Mouse (Mus musculus): ENCODE results near the gene Rabl3.

Gene Rabl3

DNA sequence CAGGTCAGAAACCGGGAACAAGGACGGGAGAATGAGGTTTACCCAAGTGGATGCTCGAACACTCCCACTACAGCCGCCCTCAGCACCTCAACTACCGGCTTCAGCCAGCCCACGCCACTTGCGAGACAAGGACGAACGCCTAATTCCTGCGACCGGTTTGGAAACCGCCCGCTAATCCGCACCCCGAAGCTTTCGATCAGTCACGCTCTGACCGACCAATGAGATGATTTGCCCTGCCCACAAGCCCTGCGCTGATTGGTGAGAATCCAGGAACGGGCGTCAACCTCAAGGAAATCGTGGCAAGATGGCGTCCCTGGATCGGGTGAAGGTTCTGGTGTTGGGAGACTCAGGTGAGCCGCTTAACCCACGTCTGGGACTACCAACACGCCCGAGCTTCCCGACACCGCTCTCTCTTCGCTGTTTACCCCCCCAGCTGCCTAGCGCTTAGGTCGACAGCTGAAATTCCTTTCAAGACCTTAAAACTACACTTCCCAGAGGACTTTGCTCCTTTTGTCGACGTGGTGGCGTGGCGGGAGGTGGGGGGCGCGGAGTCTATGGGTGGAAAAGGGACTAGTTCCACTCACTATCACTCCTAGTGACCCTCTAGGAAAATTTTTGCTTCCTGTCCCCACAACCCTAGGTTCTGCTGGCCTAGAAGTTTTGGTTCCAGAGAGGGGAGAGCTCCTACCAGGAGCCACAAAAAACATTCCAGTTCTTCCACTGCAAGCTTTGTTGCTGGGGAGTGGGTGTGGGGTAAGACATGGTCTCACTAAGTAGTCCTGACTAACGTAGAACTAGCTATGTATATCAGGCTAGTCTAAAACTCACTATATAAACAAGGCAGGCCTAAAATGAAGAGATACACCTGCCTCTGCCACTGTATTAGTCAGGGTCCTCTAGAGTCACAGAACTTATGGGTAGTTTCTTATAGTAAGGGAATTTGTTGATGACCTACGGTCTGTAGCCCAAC, at the start of gene Rabl3, which contains the start of gene Gtf2e1:
Rabl3 (plus strand) TSS at position 275 of the 970 bp plus-strand sequence.
Gtf2e1 (minus strand) TSS at position 179 of the 970 bp plus-strand sequence.
- DNase-seq, result peak; percentile 99

DNA sequence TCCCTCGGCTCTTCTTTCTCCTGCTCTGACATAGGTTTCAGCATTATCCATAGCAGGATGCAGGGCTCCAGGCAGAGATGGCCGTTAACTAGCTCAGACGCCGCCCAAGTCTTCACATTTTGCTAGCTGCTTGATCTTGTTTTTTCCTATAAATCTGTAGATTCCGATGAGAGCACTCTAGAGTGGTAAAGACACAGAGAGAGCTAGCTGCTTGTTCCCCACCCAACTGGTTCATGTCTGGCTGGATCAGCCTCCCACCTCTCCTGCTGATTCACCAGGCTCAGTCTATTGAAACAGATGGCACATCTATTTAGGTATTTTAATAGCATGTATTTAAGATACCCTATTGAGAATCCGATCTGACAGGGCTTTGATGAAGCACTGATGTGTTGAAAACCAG, 44.7 kb upstream of the Rabl3 start:
- no peak for DNase-seq

DNA sequence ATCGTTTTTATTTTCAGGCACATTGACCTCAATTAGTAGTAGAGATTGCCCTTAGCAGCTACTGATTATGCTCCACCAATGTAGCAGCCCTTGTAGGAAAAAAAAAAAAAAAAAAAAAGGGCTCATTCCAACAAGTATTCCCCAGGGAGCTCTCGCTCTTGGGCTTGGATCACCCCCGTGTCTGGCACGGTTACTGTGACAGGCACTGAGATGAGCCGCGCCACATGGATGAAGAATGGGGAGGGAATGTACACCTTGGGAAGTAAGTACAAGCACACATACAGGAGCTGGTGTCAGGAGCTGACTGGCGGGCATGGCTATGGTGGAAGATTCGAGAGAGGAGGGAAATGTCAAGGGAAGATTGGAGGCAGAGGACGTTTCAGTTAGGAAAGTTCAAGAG, 41.1 kb upstream of the Rabl3 start:
- no peak for DNase-seq

DNA sequence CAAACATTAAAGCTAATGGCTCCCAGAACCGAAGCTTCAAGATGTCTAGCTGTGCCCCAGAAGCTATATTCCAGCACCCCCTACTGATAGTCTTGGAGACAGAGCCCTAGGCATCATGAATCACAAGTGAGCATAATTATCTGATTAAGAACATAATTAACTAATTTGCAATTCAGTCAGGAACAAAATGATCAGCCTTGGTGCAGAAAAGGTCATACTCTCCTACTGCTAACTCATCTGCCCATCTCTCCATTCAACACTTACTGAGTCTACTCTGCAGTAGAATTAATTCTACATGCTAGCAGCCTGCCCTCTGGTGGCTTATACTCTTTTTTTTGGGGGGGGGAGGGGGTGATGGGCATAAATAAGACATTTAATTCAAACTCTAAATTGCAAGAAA, 35.2 kb upstream of the Rabl3 start:
- no peak for DNase-seq

DNA sequence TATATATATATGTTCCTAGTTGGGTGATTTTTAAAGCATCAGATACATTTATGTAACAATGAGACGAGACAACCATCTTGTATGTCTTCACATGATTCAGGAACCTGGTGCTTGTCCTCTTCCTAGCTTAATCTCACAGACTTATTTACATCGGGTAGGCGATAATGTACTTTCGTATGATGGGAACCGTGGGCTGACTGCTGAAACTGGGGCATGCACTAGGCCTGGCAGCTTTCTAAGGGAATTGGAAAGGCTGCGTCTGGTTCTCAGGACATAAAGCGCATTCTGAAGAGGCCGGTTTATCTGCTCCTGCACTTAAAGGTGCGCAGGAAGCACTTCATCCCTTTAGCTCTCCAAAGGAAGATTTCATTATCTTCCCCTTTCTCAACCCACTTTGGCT, 32.9 kb upstream of the Rabl3 start:
- no peak for DNase-seq

DNA sequence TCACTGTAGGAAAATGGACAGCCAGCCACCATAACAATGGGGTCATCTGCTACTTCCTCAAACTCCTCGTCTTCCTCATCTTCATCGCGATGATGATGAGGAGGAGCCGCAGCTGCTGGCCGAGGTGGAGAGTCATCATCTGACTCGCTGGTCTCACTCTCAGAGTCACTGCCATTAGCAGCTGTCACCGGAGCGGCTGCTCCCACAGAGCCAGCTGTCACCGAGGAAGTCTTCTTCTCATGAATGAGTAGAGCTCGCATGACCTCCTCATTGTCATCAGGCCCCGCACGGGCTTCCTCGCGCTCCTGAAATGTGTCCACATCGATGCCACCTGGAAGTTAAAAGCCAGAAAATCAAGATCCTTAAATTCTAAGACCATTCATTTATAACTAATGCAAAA, 28.2 kb upstream of the Rabl3 start:
- DNase-seq, result no peak

DNA sequence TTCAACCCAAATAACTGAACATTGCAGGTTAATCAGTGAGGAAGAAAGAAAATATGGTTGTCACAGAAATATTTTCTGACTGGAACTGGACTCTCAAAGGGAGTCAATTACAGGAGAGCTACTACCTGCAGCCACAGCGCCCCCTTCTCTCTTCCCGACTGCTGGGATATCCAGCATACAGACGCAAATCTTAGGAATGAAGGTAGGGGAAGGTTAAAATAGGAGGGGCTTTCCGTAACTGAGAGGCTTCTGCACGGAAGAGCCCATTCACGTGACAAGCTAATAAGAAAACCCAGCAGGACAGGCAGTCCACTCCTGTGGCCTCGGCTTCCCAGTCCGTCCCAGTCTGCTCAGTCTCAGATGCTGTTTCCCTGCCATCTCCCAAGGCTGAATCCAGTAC, 25.0 kb upstream of the Rabl3 start:
- DNase-seq, result no peak

DNA sequence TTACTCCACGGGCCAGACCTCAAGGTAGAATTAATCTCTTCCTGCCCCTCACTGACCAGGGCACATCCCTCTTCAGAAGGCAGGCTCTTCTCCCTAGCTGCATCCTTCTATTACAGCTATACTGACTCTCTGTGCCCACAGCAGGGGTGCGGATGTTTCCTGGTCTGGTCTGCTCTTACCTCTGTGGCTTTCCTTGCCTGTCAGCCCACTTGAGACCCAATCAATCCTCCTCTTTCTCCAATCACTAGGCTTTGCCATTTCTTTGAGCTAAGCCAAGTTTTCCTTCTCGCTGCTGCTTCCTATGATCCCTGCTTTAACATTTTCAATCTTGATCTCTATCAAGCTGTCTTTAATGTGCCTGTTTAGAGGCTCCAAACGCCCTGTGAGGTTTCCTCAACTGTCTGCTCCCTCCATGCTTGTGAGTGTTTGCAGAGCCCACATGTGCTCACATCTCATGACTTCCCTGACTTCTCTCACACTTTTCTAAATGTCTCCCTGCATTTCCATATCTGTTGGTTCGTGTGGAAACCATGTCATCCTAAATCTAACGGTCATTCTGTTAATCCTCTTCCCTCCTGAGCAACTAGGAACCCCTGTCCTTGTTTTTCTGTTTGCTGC, 23.2 kb upstream of the Rabl3 start:
- DNase-seq, result no peak

DNA sequence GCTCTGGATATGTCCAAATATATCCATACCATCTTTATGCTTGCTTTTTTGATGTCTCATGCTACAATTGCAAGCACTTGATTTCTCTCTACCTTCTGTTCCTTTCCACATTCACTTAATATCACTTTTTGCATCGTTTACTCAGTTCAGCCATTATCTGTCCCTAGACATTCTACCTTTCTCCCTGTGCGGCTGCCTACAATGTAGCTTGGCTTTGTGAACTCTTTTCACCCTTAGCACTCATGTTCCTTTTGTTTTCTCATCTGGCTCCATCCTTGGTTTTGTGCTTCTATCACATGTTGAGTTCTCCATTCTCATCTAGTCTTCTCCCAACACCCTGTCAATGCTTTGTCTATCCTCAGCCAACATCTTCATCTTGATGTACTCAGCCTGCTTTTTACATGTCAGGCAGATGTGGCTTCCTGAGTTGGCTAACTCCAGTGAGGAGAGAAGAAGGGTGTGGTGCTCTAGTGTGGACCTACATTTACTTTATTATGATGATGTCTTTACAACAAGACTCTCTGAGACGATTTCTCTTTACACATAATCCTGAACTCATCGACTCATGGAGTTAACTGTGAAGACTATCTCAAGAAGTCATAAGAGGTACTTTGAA, 22.0 kb upstream of the Rabl3 start:
- no peak for DNase-seq

DNA sequence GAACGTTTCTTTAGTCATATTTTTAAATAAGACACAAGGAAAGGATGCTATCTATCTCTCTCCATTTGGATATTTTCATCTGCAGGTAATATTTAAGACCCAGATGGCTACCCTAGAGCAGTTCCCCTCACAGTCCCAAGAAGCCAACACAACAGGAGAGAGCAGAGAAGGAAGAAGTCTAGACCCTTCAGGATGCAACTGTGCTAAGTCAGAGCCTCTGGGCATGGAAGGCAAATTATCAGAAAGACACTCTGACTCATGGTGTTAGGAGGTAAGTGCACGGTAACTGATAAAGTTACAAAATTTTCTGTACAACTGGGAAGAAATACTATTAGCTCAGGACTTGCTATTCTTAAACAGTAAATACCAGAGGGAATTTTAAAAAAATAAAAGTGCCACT, 21.0 kb upstream of the Rabl3 start:
- DNase-seq, result no peak

DNA sequence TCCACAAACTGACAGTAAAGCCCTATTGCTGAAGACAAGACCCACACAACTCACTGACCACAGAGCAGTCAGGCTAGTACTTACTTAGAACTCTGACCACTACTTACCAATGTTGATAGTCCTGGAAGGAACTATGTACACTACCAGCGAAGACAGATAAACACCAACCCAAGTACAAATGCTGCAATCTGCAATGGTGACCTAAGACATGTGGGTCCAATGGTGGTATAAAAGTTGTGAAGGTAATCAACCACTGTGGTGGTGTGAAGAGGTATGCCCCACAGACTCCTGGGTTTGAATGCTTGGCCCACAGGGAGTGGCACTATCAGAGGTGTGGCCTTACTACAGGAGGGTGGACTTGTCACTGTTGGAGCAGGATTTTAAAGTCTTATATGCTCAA, 20.0 kb upstream of the Rabl3 start:
- no peak for DNase-seq

DNA sequence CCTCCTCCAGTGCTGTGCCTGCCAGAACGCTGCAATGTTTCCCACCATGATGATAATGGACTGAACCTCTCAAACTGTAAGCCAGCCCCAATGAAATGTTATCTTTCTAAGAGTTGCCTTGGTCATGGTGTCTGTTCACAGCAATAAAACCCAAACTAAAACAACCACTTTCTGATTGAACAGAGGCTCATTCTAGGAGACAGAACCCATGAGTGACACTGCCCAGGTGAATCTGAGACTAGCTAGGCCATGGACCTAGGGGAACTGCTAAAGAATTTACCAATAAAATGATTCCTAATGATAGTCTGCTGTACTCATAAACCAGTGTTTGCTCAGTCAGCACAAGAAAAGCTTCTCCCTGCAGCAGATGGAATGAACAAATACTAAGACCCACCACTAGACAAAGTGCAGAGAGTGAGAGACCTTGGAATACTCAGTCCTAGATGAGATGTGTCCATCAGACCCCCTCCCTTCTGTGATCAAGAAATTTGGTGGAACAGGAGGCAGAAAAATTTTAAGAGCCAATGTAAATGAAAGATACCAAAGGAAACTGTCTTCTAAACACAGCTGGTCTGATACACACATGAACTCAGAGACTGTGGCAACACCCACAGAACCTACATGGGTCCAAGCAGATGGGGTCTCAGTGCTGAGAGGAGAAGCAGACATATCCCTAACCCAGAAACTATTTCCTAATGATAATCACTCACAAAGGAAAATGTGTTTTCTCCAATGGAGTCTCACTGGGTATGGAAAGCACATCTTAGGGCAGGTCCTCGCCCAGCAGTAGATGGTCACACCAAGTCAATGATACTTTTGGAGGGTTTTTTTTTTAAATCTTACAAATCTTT, 19.3 kb upstream of the Rabl3 start:
- no peak for DNase-seq

DNA sequence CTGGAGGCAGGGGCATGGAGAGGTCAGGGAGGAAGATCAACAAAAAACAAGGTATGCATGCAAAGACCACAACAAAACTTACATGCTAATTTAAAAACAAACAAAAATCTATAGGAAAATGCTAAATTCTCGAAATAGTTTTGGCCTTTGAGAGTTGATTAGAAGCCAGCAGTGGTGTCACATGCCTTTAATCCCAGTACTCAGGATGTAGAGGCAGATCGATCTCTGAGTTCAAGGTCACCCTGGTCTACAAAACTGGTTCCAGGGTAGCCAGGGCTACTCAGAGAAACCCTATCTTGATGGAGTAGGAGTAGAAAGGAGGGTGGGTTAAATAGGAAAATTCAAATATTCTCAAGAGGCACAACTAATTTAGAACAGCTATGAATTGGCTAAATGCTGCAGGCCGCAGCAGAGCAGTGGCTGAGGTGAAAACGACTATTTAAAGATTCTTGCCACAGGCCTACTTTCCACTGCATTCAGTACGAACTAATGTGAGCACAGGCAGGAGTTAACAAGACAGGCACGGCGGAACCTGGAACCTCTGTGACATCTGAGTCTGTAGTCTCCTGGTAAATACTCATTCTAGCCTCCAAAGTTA, 17.5 kb upstream of the Rabl3 start:
- DNase-seq, result no peak

DNA sequence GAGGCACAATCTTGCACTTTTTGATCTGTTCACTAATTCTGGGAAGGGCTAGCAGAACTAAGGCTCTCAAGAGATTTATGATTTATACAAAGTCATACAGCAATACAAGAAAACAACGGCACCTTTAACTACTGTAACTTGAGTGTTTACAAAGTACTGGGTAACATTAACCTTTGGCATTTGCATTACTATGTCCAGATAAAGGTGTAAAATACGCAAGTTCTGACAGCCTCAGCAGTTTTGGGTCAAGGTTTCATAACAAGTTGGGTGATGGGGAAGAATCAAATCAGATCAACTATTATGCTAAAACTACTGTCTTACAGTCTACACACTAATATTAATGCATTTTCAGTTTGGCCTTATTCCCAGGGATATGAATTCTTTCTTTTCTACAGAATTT, 14.6 kb upstream of the Rabl3 start:
- DNase-seq, result no peak

DNA sequence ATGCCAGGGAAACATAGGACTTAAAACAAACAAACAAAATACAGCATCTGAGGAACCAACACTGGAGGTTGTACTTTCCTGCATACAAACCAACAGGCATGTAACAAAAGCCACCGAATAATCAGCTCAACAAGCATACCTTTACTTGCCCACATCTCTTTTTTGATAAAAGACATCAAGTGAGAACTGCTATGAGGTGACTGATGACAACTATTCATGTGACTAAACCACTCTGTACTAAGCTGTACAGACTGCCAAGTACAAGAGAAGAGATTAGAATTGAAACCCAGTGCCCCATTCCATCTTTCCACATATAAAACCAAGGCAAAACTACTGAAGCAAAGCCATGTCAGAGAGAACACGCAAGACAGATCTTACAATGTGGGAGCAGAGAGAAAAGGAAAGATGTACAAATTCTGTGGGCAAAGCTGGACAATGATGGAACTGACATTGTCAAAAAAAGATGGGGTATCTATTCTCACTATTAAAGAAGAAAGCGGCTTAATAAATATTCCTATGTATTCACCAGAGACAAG, 12.9 kb upstream of the Rabl3 start:
- DNase-seq, result no peak

DNA sequence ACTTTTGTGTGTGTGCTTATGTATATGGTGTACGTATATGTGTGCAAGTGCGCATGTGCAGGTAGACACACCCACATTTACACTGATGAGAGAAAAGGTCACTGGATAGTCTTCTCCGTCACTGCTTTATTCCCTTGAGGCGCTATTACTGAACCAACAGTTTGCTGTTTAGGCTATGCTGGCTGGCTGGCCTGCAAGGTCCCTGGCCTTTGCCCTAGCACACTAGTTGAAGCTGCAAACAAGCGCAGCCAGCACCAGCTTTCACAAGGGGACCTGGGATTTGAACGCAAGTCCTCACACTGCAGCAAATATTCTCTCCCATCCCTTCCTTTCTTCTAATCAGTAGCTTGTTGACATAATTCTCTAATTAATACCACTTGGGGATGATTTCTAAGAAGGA, 9.5 kb upstream of the Rabl3 start:
- DNase-seq, result no peak

DNA sequence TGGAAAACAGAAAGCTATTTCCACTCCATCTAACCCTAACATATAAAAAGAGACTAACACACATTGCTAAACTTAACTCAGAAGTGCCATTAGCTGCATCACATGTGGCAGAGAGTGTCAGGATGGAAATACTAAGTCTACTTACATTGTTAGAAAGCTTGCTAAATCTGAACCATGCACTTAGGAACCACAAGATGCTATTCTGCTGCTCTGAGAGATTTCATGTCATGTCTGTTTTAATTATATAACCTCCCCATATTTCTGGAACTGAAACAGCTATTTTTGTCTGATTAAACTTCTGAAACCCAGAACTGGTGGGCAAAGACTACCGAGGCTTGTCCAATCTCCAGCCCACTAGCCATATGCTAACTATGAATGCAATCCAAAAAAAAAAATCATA, 7.6 kb upstream of the Rabl3 start:
- no peak for DNase-seq

DNA sequence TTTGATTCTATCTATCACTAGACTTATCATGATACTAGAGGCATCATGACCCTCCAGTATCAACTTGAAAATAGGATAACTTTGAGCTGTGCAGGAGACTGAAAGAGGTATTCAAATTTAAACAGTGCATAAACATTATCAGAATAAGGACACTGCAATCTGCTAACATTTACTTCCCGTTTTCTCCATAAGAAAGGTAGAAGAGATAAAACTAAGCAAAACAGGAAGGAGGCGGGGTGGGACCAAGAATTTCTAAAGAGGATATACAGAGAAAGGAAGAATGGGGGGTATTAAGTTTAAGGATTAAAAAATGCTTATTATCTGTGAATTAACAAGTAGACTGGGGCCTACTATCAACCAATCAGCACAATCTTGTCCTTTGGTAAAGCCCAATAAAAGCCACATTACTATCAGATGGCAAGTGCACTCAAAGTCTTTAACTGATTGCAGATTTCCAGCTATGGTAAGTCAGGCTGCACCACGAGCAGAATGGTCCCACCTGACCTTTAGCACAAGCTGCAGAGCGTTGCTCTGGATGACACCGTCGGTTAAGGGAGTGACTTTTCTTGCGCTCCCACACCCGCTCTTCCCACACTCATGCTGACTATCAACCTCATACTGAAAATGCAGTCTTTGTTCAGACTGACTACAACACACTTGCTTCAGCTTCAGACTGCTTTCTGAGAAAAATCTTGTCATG, 6.2 kb upstream of the Rabl3 start:
- DNase-seq, result no peak

DNA sequence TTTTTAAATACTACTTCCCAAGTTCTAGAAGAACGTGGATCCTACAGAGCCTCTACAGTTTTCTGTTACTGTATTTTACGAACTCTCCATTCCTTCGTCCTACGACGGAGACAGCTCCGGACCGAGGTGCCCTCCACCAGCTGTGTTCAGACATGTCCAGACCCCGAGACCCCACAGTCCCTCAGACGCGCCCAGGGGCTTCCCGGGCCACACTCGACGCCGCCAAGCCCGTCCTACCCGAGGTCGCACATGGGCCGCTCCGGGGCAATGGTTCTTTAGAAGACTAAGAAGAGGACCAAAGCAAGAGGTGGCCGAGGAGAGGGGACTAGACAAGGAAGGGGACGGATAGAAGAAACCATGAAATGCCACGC, 460 bp upstream of the Rabl3 start:
- no peak for DNase-seq

DNA sequence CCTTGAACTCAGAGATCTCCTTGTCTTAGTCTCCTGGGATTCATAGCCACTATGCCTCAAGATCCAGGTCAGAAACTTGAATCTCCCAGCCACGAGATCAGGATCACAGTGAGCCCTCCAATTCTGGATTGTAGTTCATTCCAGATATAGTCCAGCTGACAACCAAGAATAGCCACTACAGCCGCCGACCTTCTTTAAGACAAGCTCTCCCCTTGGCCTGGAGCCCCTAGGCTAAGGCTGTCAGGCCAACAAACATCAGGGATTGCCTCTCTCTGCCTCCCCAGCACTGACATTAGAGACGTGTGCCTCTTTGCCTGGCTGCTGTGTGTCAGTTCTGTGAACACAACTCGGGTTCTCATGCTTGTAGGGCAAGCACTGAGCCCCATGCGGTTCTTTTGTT, 1.1 kb downstream of the Rabl3 start:
- DNase-seq, result no peak

DNA sequence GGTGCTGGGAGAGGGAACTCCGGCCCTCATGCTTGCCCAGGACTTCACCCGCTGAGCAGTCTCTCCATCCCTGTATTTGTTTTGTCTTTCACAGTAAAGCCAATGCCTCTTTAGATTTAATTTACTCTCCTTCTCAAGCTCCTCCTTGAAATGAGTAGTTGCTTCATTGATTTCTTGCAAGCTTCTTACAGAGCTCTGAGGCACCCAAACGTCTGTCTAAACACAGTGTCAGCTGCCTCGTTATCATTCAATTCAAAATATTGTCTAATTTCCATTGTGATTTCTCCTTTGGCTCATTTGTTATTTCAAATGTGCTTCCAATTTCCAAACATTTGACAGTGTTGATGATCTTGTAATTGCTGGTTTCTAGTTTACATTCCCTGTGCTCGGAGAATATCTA, 6.6 kb downstream of the Rabl3 start:
- DNase-seq, result no peak

DNA sequence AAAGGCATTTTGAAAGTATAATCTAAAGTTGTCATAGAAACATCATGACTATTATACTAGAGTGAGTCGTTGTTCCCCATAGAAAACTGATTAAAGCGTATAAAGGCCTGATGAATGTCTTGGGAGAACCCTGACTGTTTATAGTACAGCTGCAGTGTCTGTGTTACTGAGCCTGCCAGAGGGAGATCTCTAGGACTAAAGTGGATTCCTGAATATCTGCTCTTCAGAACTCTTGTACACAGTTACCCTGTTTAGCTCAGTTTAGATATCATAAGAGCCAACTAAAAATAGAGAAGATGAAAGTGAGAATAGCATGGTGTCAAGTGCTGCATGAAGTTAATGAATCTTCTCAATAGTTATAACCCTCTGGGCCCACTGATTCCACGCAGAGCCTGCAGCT, 10.6 kb downstream of the Rabl3 start:
- no peak for DNase-seq

Measured in lung, adult 18-20 months (tissue).